Mouse (Mus musculus) kidney, postnatal 4 days (tissue): ENCODE measurements around the gene Pde4d.
A peak's percentile ranks its signal among the peaks of the same experiment; 100 is the strongest.

Experiments used
- DNase-seq, 2 experiments: peaks; one replicate each; pipeline ENCODE4 v3.0.0; 2021; ENCODE audit warnings: mixed read lengths in 2 of 2

Gene Pde4d

GRCm38 (mm10) chr13:108492886-108493285, 43.1 kb downstream of the Pde4d start:
- no peak for DNase-seq

GRCm38 (mm10) chr13:108494365-108494764, 44.6 kb downstream of the Pde4d start:
- no peak for DNase-seq

GRCm38 (mm10) chr13:108497768-108498167, 48.0 kb downstream of the Pde4d start:
- DNase-seq = peak; percentile 15 to 17

GRCm38 (mm10) chr13:108498247-108498743, 48.5 kb downstream of the Pde4d start:
- DNase-seq = peak; percentile 26 to 50

- peak; percentile 2 to 10 for DNase-seq
Observed at GRCm38 (mm10) chr13:108498773-108499313, 49.1 kb downstream of the Pde4d start.

- DNase-seq = no peak
Observed at GRCm38 (mm10) chr13:108501386-108501785, 51.6 kb downstream of the Pde4d start.

- no peak for DNase-seq
Observed at GRCm38 (mm10) chr13:108524548-108524947, 74.8 kb downstream of the Pde4d start.

GRCm38 (mm10) chr13:108524969-108525368, 75.2 kb downstream of the Pde4d start:
- DNase-seq = no peak

- DNase-seq = no peak
Observed at GRCm38 (mm10) chr13:108526258-108527007, 76.7 kb downstream of the Pde4d start.

GRCm38 (mm10) chr13:108527090-108527770, 77.5 kb downstream of the Pde4d start:
- DNase-seq = no peak

GRCm38 (mm10) chr13:108528343-108528742, 78.6 kb downstream of the Pde4d start:
- no peak for DNase-seq

GRCm38 (mm10) chr13:108532875-108533274, 83.1 kb downstream of the Pde4d start:
- DNase-seq = no peak

GRCm38 (mm10) chr13:108536436-108536835, 86.7 kb downstream of the Pde4d start:
- no peak for DNase-seq

GRCm38 (mm10) chr13:108536951-108537350, 87.2 kb downstream of the Pde4d start:
- DNase-seq = no peak

- no peak for DNase-seq
Observed at GRCm38 (mm10) chr13:108538760-108539369, 89.1 kb downstream of the Pde4d start.

GRCm38 (mm10) chr13:108541488-108541887, 91.7 kb downstream of the Pde4d start:
- no peak for DNase-seq

GRCm38 (mm10) chr13:108542342-108542761, 92.6 kb downstream of the Pde4d start:
- DNase-seq = peak in 1 of 2 experiments; percentile 22

- no peak for DNase-seq
Observed at GRCm38 (mm10) chr13:108552288-108552687, 102.5 kb downstream of the Pde4d start.

- DNase-seq = no peak
Observed at GRCm38 (mm10) chr13:108552995-108553394, 103.2 kb downstream of the Pde4d start.

GRCm38 (mm10) chr13:108554901-108555300, 105.2 kb downstream of the Pde4d start:
- no peak for DNase-seq

GRCm38 (mm10) chr13:108596938-108597337, 147.2 kb downstream of the Pde4d start:
- no peak for DNase-seq

GRCm38 (mm10) chr13:108598673-108599072, 148.9 kb downstream of the Pde4d start:
- DNase-seq = no peak
